Mouse (Mus musculus) heart, embryonic 10.5 days (tissue): ENCODE data around the gene Filip1l. TPM values are rescaled to one million over a fixed set of nuclear protein-coding genes. Genes with fewer than 3 reads are reported as not detected.

Experiments
- DNase-seq: peaks from one replicate; pipeline ENCODE4 v3.0.0-alpha.2; 2017; ENCODE audit warnings: low spot score
- H3K27ac ChIP-seq: fragments of 300-500 bp; sonication (generic); 2 replicates; pipeline ENCODE4 v1.5.1; 2016; ENCODE audit warnings: mild to moderate bottlenecking
- H3K27me3 ChIP-seq: fragments of 300-500 bp; sonication (generic); 2 replicates; pipeline ENCODE4 v1.6.1; 2016; ENCODE audit warnings: mild to moderate bottlenecking; ENCODE audit not compliant: poor library complexity, insufficient read depth, severe bottlenecking
- H3K36me3 ChIP-seq: fragments of 300-500 bp; sonication (generic); 2 replicates; pipeline ENCODE4 v1.6.1; 2016; ENCODE audit warnings: mild to moderate bottlenecking, moderate library complexity
- H3K4me1 ChIP-seq: fragments of 300-500 bp; sonication (generic); 2 replicates; pipeline ENCODE4 v1.6.1; 2016; ENCODE audit warnings: mild to moderate bottlenecking
- H3K4me3 ChIP-seq: fragments of 300-500 bp; sonication (generic); 2 replicates; pipeline ENCODE4 v1.5.1; 2016; ENCODE audit warnings: mild to moderate bottlenecking, moderate library complexity
- H3K9me3 ChIP-seq: fragments of 300-500 bp; sonication (generic); 2 replicates; pipeline ENCODE4 v1.6.1; 2016; ENCODE audit warnings: mild to moderate bottlenecking, moderate library complexity
- WGBS: fragments of 180-500 bp; shearing (Covaris S2); methylation state at CpG from one replicate; pipeline ENCODE4 v1.1.7; 2016; 5-methylcytosine and 5-hydroxymethylcytosine counted together
- polyA plus RNA-seq: library from polyadenylated mRNA; unstranded; fragments of >200 nt; fragmentation: Nextera tagmentation; extraction: Ambion mirVana; gene quantifications from 2 replicates; pipeline ENCODE4 v1.2.1, GENCODE M21; 2016

Gene Filip1l
- polyA plus RNA-seq, 1 experiment from 2014 or later: 20.3 TPM

DNA sequence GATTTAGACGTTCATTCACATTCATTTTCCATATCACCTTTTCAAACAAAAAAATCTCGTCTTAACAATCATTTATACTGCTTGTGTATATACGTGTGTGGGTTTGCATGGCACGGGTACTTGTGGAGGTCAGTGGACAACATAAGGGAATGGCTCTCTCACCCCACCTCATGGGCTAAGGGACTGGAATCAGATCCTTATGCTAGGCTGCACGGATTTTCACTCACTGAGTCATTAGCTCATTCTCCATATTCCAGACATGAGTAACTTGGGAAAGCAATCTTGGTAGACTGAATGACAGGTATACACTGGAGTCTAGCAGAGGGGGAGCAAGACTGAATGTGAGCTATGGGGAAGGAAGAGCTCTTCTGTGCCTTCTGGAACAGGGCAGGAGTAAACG, 80.8 kb downstream of the Filip1l start:
- Histone ChIP-seq H3K4me3 (no peak overlapping the region), H3K36me3 (no peaks in the 10 kb centered on the region), H3K27ac (no peak overlapping the region), H3K27me3 (no peaks in the 10 kb centered on the region), H3K9me3 (no peaks in the 10 kb centered on the region), H3K4me1 (peaks cover 5% of the 10 kb centered on the region)
- no peak for DNase-seq
- WGBS: 85% methylated on average over 6 of the region's 6 CpGs

DNA sequence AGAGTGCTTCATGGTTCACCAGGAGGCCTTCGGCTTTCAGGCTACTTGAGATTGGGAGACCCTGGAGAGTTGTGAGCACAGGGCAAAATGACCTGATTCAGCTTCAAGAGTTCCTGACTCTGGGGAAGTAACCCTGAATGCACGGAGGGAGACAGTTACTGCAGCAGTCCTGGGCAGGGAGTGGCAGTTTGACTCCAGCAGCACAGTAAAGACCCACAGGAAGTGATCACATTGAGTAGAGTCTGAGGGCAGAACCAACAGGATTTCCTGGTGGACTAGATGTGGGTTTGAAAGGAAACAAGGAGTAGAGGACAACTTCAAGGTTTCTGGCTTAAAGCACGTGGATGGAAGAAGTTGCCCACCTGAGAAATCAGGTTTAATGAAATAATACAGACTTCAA, 81.7 kb downstream of the Filip1l start:
- WGBS: 67% methylated on average over 3 of the region's 3 CpGs
- no peak for DNase-seq
- Histone ChIP-seq H3K27me3 (no peaks in the 10 kb centered on the region), H3K27ac (peak overlapping the region; percentile 44; the same call in 1 of the 2 replicates), H3K36me3 (no peaks in the 10 kb centered on the region), H3K9me3 (no peaks in the 10 kb centered on the region), H3K4me1 (0 out of 2 replicates have a peak, but pooled peaks cover 3% of the 10 kb centered on the region), H3K4me3 (no peak overlapping the region)

DNA sequence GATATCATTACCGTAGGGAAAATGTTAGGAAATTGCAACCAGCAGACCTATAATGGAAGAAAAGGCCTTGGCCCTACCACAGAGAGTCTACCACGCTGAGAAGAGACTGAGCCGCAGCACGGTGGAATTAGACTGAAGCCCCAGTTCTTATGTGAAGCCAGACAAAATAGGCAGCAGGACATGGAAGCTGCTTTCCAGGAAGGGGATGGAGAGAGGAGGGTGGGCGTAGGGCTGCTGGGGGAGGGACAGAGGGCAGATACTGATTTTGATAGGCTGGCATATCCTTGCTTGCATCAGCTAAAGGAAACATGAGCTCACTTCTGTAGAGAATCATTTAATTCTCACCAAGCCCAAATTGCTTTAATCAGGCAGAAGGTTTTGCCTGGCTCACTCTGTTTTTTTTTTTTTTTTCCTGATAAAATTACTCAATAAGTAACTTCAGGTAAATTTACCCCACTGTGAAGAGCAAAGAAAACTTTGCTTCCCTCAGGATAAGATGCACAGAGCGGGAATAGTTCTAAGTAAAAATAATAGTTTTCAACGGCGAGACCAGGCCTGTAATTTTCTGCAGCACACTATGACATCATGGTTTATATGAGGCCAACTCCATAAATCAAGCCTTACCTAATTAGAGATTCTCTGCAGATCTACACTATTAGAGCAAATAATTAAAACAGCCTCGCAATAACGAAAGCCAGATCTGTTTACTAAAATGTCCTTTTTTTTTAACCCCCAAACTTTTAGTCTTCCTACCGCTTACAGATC, 84.8 kb downstream of the Filip1l start:
- no peak for DNase-seq

DNA sequence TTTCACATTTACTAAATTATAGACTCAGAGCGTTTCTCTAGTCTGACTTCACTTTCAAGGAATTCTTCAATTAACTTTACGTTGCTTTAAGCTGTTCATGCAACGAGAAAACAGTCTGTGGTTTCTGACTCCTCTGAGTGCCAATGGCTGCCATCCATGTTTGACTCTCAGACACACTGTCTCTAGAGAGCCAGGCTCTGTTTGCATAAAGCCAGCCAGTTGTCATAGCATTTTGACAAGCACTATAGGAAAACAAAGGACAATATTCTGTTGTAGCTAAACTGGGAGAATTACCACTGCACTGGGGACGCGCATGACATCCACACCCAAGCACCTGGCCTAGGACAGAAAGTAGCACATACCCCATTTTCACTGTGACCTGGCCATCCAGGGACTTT, 85.4 kb downstream of the Filip1l start:
- Histone ChIP-seq H3K4me3 (no peak overlapping the region), H3K4me1 (0 out of 2 replicates have a peak, but pooled peaks cover 3% of the 10 kb centered on the region), H3K9me3 (no peaks in the 10 kb centered on the region), H3K27ac (no peak overlapping the region), H3K36me3 (no peaks in the 10 kb centered on the region), H3K27me3 (no peaks in the 10 kb centered on the region)
- no peak for DNase-seq
- 79% methylated on average over 5 of the region's 5 CpGs for WGBS

More for the DNA sequence above, 84.8 kb downstream of the Filip1l start:
- Histone ChIP-seq H3K4me3 (no peak overlapping the region), H3K27me3 (no peaks in the 10 kb centered on the region), H3K9me3 (no peaks in the 10 kb centered on the region), H3K36me3 (no peaks in the 10 kb centered on the region), H3K4me1 (0 out of 2 replicates have a peak, but pooled peaks cover 3% of the 10 kb centered on the region), H3K27ac (0 out of 2 replicates have a peak overlapping the region, but pooled peaks have one; percentile 11)
- WGBS: 79% methylated on average over 11 of the region's 11 CpGs

DNA sequence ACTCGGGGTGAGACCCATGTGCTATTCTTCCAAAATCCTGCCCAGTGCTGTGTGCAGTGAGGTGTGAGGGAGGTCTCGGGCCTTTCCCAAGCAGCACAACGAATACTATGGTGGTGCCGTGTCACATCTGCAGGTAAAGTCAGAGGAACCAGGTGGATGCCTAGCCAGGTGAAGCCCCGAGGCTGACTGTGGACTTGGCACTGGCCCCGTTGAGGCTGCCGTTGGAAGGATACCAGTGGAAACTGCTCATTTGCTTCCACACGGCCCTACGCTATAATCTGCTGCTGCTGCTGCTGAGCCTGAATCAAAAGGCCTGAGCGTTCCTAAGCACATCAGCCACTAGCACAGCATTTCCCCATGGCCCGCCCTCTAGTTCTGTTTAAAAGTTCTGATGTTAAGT, 86.3 kb downstream of the Filip1l start:
- 0 out of 2 replicates have a peak, but pooled peaks cover 3% of the 10 kb centered on the region for H3K4me1 ChIP-seq
- no peaks in the 10 kb centered on the region for H3K27me3 ChIP-seq
- WGBS: 88% methylated on average over 11 of the region's 11 CpGs
- no peaks in the 10 kb centered on the region for H3K9me3 ChIP-seq
- no peak overlapping the region for H3K27ac ChIP-seq
- H3K36me3 ChIP-seq: no peaks in the 10 kb centered on the region
- H3K4me3 ChIP-seq: no peak overlapping the region
- no peak for DNase-seq

DNA sequence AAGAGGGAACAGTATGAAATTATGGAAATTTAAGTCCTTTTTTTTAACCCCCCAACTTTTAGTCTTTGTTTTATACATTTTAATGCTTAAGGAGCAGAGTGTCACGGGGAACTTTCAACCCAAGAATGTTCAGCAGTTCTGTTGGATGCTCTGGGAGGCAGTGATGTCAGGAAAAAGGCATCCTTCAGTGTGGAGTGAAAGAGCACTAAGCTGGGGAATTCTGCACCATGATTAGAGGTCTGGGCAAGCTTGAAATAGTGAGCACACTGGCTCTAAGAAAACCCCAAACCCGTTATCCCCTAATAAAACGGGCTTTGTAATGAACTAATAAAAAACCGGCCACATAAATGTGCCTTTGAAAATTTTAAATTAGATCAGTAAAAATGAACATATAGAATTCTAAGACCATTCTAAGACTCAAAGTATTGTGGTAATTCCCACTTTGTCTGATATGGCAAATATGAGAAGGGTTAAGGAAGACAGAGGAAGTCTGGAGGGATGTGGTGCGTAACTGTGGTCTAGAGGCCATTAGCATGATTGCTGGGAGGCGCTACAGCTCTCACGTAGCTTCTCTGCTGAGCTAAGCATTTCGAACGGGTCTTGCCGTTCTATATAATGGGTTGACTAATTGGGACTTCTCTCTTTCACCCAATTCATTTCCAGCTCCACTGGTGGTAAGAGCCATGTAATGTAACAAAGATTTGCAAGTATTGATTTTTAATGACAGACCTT, 88.0 kb downstream of the Filip1l start:
- no peaks in the 10 kb centered on the region for H3K9me3 ChIP-seq
- 82% methylated on average over 10 of the region's 10 CpGs for WGBS

DNA sequence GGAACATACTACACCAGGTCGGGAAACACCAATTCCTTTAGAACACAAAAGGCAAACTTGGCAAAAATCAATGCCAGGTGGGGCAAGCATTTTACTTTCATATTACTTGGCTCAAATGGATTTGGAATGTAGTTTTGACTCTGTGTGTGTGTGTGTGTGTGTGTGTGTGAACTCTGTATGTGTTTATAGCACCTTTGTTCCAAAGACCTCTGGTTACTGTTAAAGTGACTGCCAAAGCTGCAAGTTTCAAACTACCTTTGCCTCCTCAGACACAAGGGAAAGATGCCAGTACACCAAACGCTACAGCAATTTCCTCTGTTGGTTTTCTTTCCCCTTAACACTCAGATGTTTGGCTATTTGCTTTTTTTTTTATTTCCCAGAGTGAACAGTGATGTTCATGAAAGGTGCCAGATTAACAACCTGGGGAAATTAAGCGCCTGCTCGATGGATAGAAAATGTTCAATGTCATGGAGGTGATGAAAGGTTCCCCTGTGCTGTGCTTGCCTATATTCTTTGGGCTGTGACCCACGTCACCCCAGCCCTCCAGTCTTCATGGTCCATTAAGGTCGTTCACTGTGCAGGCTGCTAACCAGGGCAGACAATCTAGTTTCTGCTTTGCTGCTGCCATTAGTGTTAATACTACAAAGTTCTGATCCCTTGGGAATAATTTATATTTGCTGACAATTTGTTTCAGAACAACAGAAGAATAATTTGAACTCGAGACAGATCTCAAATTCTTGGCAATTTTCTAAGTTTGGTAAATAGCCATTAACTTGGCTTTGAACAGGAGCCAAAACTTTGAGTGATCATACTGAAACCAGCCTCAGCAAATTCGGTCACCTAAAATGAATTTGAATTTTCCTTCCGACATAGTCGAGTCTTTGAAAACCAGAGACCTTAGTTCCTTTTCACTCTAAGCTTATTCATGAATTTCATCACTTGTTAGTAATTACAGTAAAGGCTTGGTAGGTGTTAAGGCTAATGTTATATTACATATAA, 92.5 kb downstream of the Filip1l start:
- Histone ChIP-seq H3K9me3 (0 out of 2 replicates have a peak, but pooled peaks cover 6% of the 10 kb centered on the region), H3K27ac (no peak overlapping the region), H3K4me1 (no peaks in the 10 kb centered on the region), H3K36me3 (no peaks in the 10 kb centered on the region), H3K27me3 (no peaks in the 10 kb centered on the region), H3K4me3 (no peak overlapping the region)
- DNase-seq: no peak
- 69% methylated on average over 10 of the region's 10 CpGs for WGBS

More for the DNA sequence above, 88.0 kb downstream of the Filip1l start:
- Histone ChIP-seq H3K4me3 (no peak overlapping the region), H3K27me3 (no peaks in the 10 kb centered on the region), H3K4me1 (0 out of 2 replicates have a peak, but pooled peaks cover 3% of the 10 kb centered on the region), H3K27ac (no peak overlapping the region), H3K36me3 (no peaks in the 10 kb centered on the region)
- no peak for DNase-seq

DNA sequence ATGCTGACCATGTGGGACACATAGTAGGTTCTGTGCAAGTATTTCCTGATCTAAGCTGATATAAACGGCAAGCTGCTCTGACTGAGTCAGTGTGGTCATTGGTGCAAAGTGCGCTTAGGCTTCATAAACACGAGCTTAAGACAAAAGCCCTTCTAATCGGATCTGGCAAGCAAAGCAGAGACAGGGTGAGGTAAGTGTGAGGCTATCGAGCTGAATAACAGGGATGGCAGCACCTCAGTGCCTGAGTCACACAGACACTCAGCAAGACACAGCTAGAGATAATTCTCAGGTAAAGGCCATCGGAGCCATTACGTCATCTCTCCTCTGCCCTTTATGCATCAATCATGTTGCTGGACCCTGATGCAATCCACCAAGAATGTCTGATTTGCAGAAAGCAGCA, 100.1 kb downstream of the Filip1l start:
- H3K9me3 ChIP-seq: 0 out of 2 replicates have a peak, but pooled peaks cover 6% of the 10 kb centered on the region
- no peak for DNase-seq
- H3K36me3 ChIP-seq: no peaks in the 10 kb centered on the region
- WGBS: 46% methylated on average over 7 of the region's 7 CpGs
- peaks cover 5% of the 10 kb centered on the region; the same call in 1 of the 2 replicates for H3K4me1 ChIP-seq
- peak overlapping the region; percentile 3; the same call in 1 of the 2 replicates for H3K27ac ChIP-seq
- no peak overlapping the region for H3K4me3 ChIP-seq
- no peaks in the 10 kb centered on the region for H3K27me3 ChIP-seq

DNA sequence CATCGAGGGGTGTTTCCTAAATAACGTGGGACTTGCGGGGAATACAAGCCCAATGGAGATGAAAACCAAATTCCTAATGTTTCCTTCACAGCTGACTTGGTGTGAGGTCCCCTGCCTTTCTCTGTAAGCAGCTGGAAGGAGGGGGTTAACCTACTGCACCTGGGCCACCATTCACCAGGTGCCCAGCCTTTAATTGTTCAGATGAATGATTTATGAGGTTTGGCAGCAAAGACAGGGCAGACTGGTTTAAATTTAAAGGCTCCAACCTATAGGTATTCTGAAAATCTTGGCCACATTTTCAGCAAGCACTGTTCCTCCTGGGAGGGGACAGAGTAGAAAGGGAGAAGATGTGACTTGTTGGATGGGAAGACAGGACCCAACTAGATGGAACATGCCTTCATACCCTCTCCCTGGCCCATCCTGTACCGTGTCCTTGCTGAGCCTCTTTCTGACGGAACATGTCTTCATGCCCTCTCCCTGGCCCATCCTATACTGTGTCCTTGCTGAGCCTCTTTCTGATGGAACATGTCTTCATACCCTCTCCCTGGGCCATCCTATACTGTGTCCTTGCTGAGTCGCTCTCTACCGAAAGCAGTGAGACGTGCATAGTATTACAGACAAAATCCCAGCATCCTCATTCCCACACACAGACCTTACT, 101.3 kb downstream of the Filip1l start:
- H3K4me1 ChIP-seq: peaks cover 5% of the 10 kb centered on the region; the same call in 1 of the 2 replicates
- no peaks in the 10 kb centered on the region for H3K27me3 ChIP-seq
- DNase-seq: no peak
- WGBS: 87% methylated on average over 8 of the region's 8 CpGs
- no peaks in the 10 kb centered on the region for H3K36me3 ChIP-seq
- H3K4me3 ChIP-seq: no peak overlapping the region
- H3K27ac ChIP-seq: no peak overlapping the region
- H3K9me3 ChIP-seq: no peaks in the 10 kb centered on the region

DNA sequence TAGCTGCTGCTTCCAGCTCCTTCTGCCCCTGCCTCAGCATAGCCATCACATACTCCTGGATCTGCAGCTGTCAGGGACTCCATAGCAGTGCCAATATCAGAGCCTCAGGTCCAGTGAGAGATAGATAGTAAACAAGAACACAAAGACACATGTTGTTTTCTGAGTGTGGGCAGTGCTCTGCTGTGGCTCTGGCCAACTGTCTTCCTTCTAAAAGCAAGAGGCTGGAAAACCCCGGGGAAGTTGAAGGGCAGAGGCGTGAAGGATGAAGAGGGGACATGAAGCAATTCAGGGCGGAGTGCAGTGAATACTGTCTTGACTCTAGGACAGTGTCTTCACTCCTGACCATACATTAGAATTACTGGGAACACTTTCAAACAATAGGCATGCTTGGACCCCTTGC, 102.7 kb downstream of the Filip1l start:
- Histone ChIP-seq H3K27ac (no peak overlapping the region), H3K36me3 (no peaks in the 10 kb centered on the region), H3K4me1 (peaks cover 5% of the 10 kb centered on the region; the same call in 1 of the 2 replicates), H3K27me3 (no peaks in the 10 kb centered on the region), H3K9me3 (no peaks in the 10 kb centered on the region), H3K4me3 (no peak overlapping the region)
- WGBS: 74% methylated on average over 3 of the region's 3 CpGs
- no peak for DNase-seq

DNA sequence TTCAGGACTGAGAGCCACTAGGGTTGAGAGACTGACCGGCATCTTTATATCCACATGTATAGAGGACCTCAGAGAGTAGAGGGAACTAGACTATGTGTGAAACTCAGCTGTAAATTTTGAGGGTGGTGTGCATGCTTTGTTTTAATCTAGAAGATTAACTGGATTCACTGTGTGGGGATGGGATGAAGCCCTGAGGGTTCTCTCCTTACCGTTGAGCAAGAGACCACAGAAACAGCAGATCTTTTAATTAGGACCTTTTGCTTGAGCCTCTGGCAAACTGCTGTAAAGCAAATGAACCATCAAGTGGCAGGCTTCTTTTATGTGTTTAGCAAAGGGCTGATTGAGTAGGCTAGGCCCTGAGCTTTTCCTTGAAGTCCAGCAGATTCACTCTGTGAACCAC, 103.1 kb downstream of the Filip1l start:
- Histone ChIP-seq H3K9me3 (no peaks in the 10 kb centered on the region), H3K27ac (no peak overlapping the region), H3K36me3 (no peaks in the 10 kb centered on the region), H3K27me3 (no peaks in the 10 kb centered on the region), H3K4me3 (no peak overlapping the region), H3K4me1 (peaks cover 5% of the 10 kb centered on the region; the same call in 1 of the 2 replicates)
- no peak for DNase-seq
- 67% methylated on average over 2 of the region's 2 CpGs for WGBS
